Mouse (Mus musculus): ENCODE measurements around the gene Kctd17.

DNA sequence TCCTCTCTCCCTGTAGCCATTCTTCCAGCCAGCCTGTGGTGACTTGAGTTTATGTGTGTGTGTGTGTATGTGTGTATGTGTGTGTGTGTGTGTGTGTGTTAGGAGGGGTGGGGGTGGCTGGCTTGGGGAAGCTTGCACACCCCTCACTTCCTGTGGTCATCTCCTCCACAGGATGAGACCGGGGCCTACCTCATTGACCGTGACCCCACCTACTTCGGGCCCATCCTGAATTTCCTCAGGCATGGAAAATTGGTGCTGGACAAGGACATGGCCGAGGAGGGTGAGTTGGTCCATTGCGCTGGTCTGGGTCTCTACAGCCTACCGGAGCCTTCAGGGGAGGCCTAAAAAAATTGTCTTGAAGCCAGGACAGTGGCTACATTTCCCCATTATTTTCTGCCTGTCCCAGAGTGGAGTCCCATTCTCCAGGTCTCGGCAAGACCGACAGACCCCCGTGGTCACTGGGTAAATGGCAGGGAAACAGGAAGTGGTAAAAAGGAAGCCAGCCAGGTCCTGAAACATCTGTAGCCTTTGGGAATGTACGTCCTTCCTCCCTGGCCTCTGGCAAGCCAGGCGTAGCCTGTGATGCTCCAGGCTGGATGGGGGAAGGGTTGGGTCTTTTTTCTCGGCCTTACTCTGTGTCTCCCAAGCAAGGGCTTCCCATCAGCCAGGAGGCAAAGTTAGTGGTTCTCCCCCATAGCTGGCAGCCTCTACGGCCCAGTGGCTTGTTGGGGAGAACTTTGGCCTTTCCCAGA is 1.7 kb downstream of the Kctd17 start:
- no peak for TF ChIP-seq POLR2A (IDR thresholded peaks at IDR 0.05; ENCODE audit: borderline replicate concordance, low read depth, low read length)
- no peak for TF ChIP-seq CTCF (IDR thresholded peaks at IDR 0.05; ENCODE audit: low read depth, low read length)
